Mouse (Mus musculus) gonadal fat pad, adult 2 months (tissue): ENCODE results near the gene 9030612E09Rik. TPM values are rescaled to one million over a fixed set of nuclear protein-coding genes. Genes with fewer than 3 reads are reported as not detected.
A peak's percentile ranks its signal among the peaks of the same experiment; 100 is the strongest.

ENCODE experiments used
- DNase-seq: peaks from one replicate; pipeline ENCODE4 v3.0.0-alpha.2; 2012; ENCODE audit warnings: low read depth
- polyA plus RNA-seq: library from polyadenylated mRNA; depleted of rRNA; stranded (reverse); fragments of >200 nt; gene quantifications from 2 replicates; pipeline ENCODE4 v1.2.3, GENCODE M21; 2012; rRNA removed

Gene 9030612E09Rik
- polyA plus RNA-seq, 1 experiment, result 0.26 TPM

- no peak for DNase-seq
These were observed 29.4 kb downstream of the 9030612E09Rik start for GRCm38 (mm10) chr10:43203865-43204264.

DNA sequence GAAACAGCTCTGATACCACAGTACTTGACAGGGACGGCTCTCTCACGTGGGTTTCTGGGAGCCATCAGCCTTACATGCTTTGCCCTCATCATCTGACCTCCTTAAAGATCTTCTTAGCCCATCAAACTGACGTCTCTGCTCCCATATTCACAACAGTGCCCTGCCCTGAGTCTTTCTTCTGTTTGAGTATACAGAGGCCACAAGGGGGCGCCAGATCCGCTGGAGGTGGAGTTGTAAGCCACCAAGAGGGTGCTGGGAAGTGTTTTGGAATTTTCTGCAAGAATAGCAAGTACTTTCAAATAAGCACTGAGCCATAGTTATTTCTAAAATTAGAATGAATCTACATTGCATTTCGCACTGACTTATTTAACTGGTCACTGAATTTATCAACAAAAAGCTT is 37.4 kb downstream of the 9030612E09Rik start:
- DNase-seq, result no peak

DNA sequence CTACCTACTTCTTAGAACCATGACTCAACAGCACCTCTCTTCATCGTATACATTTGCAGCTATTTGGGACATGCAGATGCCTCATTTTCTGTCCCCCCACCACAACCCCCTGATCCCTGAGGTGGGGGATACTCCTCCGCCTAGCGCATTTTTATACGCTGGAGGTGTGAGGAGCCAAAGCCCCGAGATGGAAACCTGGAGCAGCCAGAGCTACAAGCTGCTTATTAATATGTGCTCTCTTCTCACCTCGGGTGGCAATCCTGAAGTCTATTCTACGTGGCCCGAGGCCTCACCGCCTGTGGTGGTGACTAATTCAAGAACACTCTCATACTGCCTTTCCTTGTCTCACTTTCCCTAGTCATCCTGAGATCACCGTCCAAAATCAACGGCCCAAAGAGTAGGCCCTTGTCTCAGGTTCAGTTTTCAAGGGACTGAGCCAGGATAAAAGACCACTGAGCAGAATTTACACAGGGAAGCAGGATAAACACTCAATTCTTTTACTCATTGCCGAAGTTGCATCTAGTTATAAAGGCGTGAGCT is 42.9 kb downstream of the 9030612E09Rik start:
- DNase-seq, result no peak

DNA sequence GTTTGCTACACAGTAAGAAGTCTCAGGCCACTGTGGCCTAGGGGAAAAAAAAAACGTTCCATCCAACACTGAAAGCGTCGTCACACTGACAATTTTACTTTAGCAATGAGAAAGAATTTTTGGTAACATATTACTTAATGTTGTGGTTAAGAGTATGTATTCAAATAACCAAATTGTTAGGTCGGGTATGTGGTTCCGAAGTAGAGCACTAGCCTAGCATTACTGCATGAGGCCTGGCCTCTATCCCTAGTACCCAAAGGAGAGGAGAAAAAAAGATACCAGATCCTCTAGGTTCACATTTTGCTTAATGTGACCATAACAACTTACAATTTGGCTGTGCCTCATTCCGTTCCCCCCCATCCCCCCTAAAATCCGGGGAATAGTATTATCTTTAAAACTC is 46.0 kb downstream of the 9030612E09Rik start:
- no peak for DNase-seq

DNA sequence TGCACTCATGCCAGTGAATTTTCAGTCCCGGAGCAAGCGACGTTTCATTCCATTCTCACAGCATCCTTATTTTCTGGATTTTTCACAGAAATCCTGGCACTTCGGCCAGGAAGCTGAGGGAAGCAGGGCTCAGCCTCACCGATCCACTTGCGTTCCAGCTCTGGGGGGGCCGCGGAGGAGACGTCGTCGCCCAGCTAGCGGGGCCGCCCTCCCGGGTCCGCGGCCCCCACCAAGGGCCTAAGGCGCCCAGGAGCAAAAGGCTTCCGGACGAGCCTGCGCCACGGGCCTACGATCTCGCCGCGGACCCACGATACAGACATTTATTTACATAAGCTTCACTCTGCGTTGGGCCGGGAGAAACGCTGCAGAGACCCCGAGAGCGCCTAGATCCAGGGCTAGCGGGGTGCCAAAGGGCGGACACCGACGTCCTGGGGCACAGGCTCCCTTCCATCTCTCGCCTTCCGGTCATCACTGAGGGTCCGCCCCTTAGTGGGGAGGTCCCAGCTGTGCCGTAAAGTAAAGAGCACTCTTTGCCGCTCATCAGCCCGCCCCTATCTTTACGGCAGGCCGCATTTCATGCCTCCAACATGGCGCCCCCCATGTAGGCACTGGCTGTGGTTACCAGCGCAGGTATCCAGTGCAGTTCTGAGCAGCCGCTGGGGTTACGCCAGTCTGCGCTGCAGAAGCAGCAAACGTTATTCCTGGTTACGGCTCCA is 46.6 kb downstream of the 9030612E09Rik start, which contains the start of gene Pdss2:
Pdss2 (plus strand) TSS at position 577 of the 716 bp plus-strand sequence.
- DNase-seq, result no peak

- no peak for DNase-seq
These were observed 47.2 kb downstream of the 9030612E09Rik start for GRCm38 (mm10) chr10:43221659-43222058.

- DNase-seq, result peak; percentile 89
These were observed 48.9 kb downstream of the 9030612E09Rik start for GRCm38 (mm10) chr10:43223391-43223790.

Other genes starting within 250 kb of the 9030612E09Rik start
- 0.35 and 0.67 TPM in 2 replicates for gene Sobp, start 174 bp upstream of the 9030612E09Rik start, polyA plus RNA-seq
- 7.2 and 7.6 TPM in 2 replicates for gene Pdss2, start 46.8 kb downstream of the 9030612E09Rik start, polyA plus RNA-seq